Mouse (Mus musculus): ENCODE data around the gene Fam89b. TPM values are rescaled to one million over a fixed set of nuclear protein-coding genes. Genes with fewer than 3 reads are reported as not detected.
A peak's percentile ranks its signal among the peaks of the same experiment; 100 is the strongest.

Gene Fam89b
- total and polyA plus RNA-seq, 2 experiments, result 6.8 to 56.6 TPM

DNA sequence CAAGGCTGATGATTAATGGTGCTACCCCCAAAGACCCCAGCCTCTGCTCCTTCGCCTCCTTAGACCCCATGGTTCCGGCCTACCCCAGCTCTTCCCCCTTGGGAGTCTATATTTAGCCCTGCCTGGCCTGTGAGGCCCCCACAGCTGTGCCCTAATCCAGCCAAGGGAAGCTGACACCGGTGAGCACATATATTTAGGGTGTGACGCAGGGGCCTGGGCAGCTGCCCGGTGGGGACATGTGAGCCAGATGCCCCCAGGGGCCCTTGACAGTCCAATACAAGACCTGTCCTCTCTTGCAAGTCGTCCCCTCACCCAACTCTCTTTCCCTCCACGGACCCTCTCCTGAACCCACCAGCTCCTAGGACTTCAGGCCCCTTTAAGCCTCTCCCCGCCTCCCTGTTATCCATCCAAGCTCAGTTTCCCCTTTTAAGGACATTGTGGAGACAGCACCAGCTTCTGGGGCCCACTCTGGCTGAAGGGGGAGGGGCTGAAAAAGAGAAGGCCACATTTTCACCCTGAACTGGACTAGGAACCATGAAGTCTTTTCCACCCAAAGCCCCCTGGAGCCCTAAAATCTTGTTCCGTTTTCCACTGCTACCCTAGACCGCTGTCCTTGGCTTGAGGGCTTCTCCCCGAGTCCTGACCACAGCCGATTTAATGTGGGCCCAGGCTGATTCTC, 4.3 kb downstream of the Fam89b start:
- Histone ChIP-seq H3K4me3 (ENCODE audit: insufficient read depth, low read depth, low read length) (peak overlapping the region; percentile 67), H3K4me1 (ENCODE audit: control insufficient read depth, insufficient read depth, low read length) (peaks cover 16% of the 10 kb centered on the region), H3K79me2 (ENCODE audit: control insufficient read depth, insufficient read depth, low read length) (no peaks in the 10 kb centered on the region; the same call in 1 of the 2 replicates), H3K9ac (ENCODE audit: low read depth, low read length) (peak overlapping the region; percentile 73), H3K27ac (replicated peaks; ENCODE audit: insufficient read depth, low read depth, low read length) (peak overlapping the region; percentile 77), H3K36me3 (ENCODE audit: control insufficient read depth, insufficient read depth, low read length) (peaks cover 2% of the 10 kb centered on the region; the same call in 1 of the 2 replicates), H3K27me3 (ENCODE audit: control insufficient read depth, insufficient read depth, low read length) (no peaks in the 10 kb centered on the region)
- TF ChIP-seq CTCF (IDR thresholded peaks at IDR 0.05; ENCODE audit: low read depth, low read length) (no peak), POLR2A (IDR thresholded peaks at IDR 0.05; ENCODE audit: extremely low read depth, insufficient read depth, low read length) (no peak)
- DNase-seq (ENCODE audit: extremely low read depth, low read depth, low spot score), result no peak
- 72% methylated on average over 12 of the region's 12 CpGs for WGBS

DNA sequence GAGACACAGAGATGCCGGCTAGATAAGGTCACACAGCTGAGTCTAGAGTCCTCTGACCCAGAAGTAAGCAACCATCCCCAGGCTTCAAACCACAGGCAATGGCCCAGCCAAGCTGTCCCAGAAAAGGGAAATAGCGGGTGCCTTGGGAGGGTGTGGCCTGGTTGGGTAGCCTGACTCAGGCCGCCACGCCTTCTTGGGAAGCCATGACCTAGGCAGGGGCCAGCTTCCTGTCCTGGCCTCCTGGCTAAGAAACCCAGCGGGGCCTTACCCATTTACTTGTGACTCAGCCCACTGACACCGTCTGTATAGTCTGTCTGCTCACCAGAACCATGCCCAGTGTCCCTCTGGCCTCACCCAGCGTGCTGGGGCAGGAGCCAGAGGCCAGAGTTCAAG, 4.9 kb downstream of the Fam89b start:
- H3K27ac ChIP-seq (replicated peaks; ENCODE audit: insufficient read depth, low read depth, low read length), result peak overlapping the region; percentile 77
- no peaks in the 10 kb centered on the region for H3K27me3 ChIP-seq (ENCODE audit: control insufficient read depth, insufficient read depth, low read length)
- no peak for TF ChIP-seq CTCF (IDR thresholded peaks at IDR 0.05; ENCODE audit: low read depth, low read length)
- TF ChIP-seq POLR2A (IDR thresholded peaks at IDR 0.05; ENCODE audit: extremely low read depth, insufficient read depth, low read length), result no peak
- no peaks in the 10 kb centered on the region; the same call in 1 of the 2 replicates for H3K79me2 ChIP-seq (ENCODE audit: control insufficient read depth, insufficient read depth, low read length)
- 25% methylated on average over 7 of the region's 7 CpGs for WGBS
- DNase-seq (ENCODE audit: extremely low read depth, low read depth, low spot score), result peak; percentile 83
- H3K9ac ChIP-seq (ENCODE audit: low read depth, low read length), result peak overlapping the region; percentile 3
- peaks cover 14% of the 10 kb centered on the region for H3K4me1 ChIP-seq (ENCODE audit: control insufficient read depth, insufficient read depth, low read length)
- H3K4me3 ChIP-seq (ENCODE audit: insufficient read depth, low read depth, low read length), result peak overlapping the region; percentile 67; the same call in 1 of the 2 replicates
- H3K36me3 ChIP-seq (ENCODE audit: control insufficient read depth, insufficient read depth, low read length), result peaks cover 2% of the 10 kb centered on the region; the same call in 1 of the 2 replicates

DNA sequence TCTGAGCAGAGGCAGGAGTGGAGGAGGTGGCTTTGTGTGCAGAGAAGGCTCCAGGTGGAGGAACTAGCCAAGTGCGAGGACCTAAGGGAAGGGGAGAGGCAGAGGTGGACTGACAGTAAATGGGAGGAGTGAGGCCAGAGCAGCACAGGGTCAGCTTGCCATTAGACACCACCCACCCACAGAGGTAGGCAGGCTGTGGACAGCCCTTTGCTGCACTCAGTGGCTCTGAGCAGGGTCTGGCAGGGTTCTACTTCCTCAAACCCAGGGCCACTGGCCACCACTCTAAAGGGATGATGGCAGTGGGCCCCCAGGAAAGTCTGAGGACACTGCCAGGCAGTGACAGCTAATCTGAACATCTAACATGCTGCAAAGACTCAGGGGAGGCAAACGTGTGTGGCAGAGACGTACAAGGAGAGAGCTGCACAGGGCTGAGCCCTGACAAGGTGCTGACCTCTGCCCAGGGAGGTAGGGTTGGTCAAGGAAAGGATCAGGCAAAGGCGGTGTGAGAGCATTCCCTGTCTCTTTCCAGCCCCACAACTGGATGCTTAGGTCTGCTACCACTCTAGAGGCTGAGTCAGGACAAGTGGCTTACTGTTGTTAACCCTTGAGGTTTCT, 5.4 kb downstream of the Fam89b start:
- DNase-seq (ENCODE audit: extremely low read depth, low read depth, low spot score), result no peak
- peaks cover 14% of the 10 kb centered on the region for H3K4me1 ChIP-seq (ENCODE audit: control insufficient read depth, insufficient read depth, low read length)
- no peaks in the 10 kb centered on the region; the same call in 1 of the 2 replicates for H3K79me2 ChIP-seq (ENCODE audit: control insufficient read depth, insufficient read depth, low read length)
- 0 out of 2 replicates have a peak overlapping the region, but pooled peaks have one; percentile 0 for H3K9ac ChIP-seq (ENCODE audit: low read depth, low read length)
- peaks cover 2% of the 10 kb centered on the region; the same call in 1 of the 2 replicates for H3K36me3 ChIP-seq (ENCODE audit: control insufficient read depth, insufficient read depth, low read length)
- TF ChIP-seq CTCF (IDR thresholded peaks at IDR 0.05; ENCODE audit: low read depth, low read length) (no peak), POLR2A (IDR thresholded peaks at IDR 0.05; ENCODE audit: extremely low read depth, insufficient read depth, low read length) (no peak)
- no peak overlapping the region for H3K4me3 ChIP-seq (ENCODE audit: insufficient read depth, low read depth, low read length)
- WGBS, result 65% methylated on average over 4 of the region's 4 CpGs
- peak overlapping the region; percentile 77 for H3K27ac ChIP-seq (replicated peaks; ENCODE audit: insufficient read depth, low read depth, low read length)
- H3K27me3 ChIP-seq (ENCODE audit: control insufficient read depth, insufficient read depth, low read length), result no peaks in the 10 kb centered on the region

DNA sequence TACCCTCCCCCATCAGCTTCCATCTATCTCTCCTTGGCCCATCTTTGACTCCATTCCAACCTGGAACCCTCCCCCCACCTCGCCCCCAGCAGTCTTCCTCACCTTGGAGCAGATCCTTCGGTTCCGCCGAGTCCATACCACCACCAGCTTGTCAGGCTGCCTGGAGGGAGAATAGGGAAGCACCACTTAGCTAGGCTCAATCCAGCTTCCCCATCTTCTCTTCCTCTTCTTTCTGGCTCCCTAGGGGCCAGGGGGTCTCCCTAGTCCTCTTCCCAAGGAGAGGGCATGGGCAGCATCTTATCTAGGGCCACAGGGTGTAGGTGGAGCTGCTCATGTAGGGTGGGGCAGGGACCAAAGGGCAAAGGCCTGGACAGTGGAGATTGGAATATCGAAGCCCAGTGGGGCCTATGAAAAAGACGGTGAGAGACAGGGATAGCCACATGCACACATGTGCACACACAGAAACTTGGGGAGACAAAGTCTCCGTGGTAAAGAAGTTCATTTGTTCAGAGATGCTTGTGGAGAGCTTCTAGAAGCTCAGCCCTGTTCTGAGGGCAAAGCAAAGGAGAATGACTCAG, 6.5 kb downstream of the Fam89b start:
- Histone ChIP-seq H3K79me2 (ENCODE audit: control insufficient read depth, insufficient read depth, low read length) (no peaks in the 10 kb centered on the region), H3K9ac (ENCODE audit: low read depth, low read length) (no peak overlapping the region), H3K4me3 (ENCODE audit: insufficient read depth, low read depth, low read length) (no peak overlapping the region), H3K27me3 (ENCODE audit: control insufficient read depth, insufficient read depth, low read length) (no peaks in the 10 kb centered on the region), H3K27ac (replicated peaks; ENCODE audit: insufficient read depth, low read depth, low read length) (no peak overlapping the region), H3K36me3 (ENCODE audit: control insufficient read depth, insufficient read depth, low read length) (peaks cover 2% of the 10 kb centered on the region; the same call in 1 of the 2 replicates), H3K4me1 (ENCODE audit: control insufficient read depth, insufficient read depth, low read length) (peaks cover 8% of the 10 kb centered on the region)
- no peak for TF ChIP-seq POLR2A (IDR thresholded peaks at IDR 0.05; ENCODE audit: extremely low read depth, insufficient read depth, low read length)
- DNase-seq (ENCODE audit: extremely low read depth, low read depth, low spot score), result no peak
- 82% methylated on average over 7 of the region's 7 CpGs for WGBS

DNA sequence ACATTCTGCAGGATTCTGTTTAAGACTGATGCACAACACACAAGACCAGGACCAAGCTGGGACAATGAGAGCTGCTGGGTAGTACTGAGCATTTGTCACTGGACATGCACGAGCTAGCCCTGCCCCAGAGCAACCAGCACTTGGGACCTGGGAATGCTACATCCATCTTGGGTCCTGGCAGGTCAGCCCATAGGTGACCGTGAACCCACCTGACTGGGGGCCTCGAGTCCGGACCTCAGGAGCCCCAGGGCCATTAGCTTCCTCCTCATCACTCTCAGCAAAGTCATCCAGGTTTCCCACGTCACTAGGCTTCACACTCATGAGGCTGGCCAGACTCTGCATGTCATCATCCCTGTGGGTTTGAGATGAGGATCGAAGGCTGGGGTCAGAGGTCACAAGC, 8.2 kb downstream of the Fam89b start:
- Histone ChIP-seq H3K9ac (ENCODE audit: low read depth, low read length) (no peak overlapping the region), H3K27ac (replicated peaks; ENCODE audit: insufficient read depth, low read depth, low read length) (no peak overlapping the region), H3K79me2 (ENCODE audit: control insufficient read depth, insufficient read depth, low read length) (no peaks in the 10 kb centered on the region), H3K4me3 (ENCODE audit: insufficient read depth, low read depth, low read length) (no peak overlapping the region), H3K36me3 (ENCODE audit: control insufficient read depth, insufficient read depth, low read length) (peaks cover 2% of the 10 kb centered on the region; the same call in 1 of the 2 replicates), H3K27me3 (ENCODE audit: control insufficient read depth, insufficient read depth, low read length) (no peaks in the 10 kb centered on the region), H3K4me1 (ENCODE audit: control insufficient read depth, insufficient read depth, low read length) (peaks cover 6% of the 10 kb centered on the region)
- 94% methylated on average over 6 of the region's 6 CpGs for WGBS
- TF ChIP-seq POLR2A (IDR thresholded peaks at IDR 0.05; ENCODE audit: extremely low read depth, insufficient read depth, low read length), result no peak
- no peak for TF ChIP-seq CTCF (IDR thresholded peaks at IDR 0.05; ENCODE audit: low read depth, low read length)
- no peak for DNase-seq (ENCODE audit: extremely low read depth, low read depth, low spot score)

Measured in liver, adult 2 months (tissue).